Mouse (Mus musculus) heart, embryonic 15.5 days (tissue): ENCODE data around the gene Six1. TPM values are rescaled to one million over a fixed set of nuclear protein-coding genes. Genes with fewer than 3 reads are reported as not detected.

Experiments used
- polyA plus RNA-seq: library from polyadenylated mRNA; unstranded; fragments of >200 nt; fragmentation: Nextera tagmentation; extraction: Ambion mirVana; gene quantifications from 2 replicates; pipeline ENCODE4 v1.2.1, GENCODE M21; 2015

Gene Six1
- polyA plus RNA-seq, 1 experiment from 2014 or later = 0.62 TPM

Other genes starting within 250 kb of the Six1 start
- not detected in 2 replicates for gene Six6, start 114.0 kb downstream of the Six1 start, polyA plus RNA-seq
- gene 4930447C04Rik, start 113.1 kb downstream of the Six1 start, polyA plus RNA-seq = 1.9 and 2.1 TPM in 2 replicates
- gene Six4, start 59.6 kb upstream of the Six1 start, polyA plus RNA-seq = 0.82 and 1.5 TPM in 2 replicates
- 17.7 and 20.1 TPM in 2 replicates for gene Mnat1, start 69.8 kb upstream of the Six1 start, polyA plus RNA-seq
- gene Trmt5, start 232.8 kb upstream of the Six1 start, polyA plus RNA-seq = 12.4 and 13.5 TPM in 2 replicates
- gene Slc38a6, start 232.9 kb upstream of the Six1 start, polyA plus RNA-seq = 4.9 and 5.3 TPM in 2 replicates